Mouse (Mus musculus): ENCODE measurements around the gene Antxr1. TPM values are rescaled to one million over a fixed set of nuclear protein-coding genes. Genes with fewer than 3 reads are reported as not detected.

The Antxr1 gene
- polyA plus RNA-seq, 1 experiment, result 8.1 TPM

DNA sequence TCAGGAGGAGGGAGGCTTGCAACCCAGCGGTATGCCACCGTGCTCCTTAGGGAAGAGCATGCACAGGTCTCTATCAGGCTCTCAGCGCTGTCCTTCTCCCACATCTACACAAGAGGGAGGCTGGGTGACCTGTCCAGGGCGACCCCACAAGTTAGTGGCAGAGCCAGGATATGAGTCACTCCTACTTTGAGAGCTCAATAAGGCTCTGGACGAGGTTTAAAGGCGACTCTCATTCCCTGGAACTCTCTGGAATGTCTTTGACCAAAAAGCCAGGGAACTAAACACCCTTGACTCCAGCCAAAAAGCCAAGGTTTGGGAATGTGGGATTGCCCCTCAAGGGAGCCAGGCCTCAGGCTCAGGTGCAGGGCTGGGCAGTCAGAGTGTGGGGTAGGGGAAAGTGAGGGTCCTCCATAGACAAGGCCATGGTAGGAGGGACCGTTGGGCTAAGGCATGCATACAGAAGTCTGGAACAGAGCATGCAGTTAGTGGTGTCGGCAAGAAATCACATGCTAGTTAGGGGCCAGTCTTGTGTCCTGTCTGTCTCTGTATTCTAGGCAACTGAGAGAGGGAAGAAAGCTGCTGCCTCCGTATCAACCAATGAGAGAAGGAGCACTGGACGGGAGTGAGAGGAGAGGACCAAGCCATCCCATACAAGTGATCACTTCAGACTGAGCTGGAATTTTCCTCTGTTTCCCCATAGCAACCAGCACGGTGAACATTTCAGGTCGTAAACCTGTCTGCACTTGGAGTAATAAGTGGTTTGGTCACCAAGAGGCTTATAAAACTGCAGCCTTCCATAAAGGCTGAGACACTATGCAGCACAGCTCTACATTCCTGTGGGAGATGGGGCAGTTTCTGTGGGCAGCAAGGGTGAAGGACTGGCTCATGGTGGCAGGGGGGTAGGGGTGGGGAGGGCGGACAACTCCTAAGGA lies 116.3 kb downstream of the Antxr1 start:
- DNase-seq, result no peak
- H3K27ac ChIP-seq (ENCODE audit: insufficient read depth, low read length), result no peak overlapping the region
- 78% methylated on average over 13 of the region's 13 CpGs for WGBS
- no peaks in the 10 kb centered on the region for H3K27me3 ChIP-seq (ENCODE audit: control insufficient read depth, insufficient read depth, low read length)
- no peaks in the 10 kb centered on the region for H3K4me1 ChIP-seq (ENCODE audit: control insufficient read depth, insufficient read depth, low read length)
- no peak overlapping the region for H3K4me3 ChIP-seq (replicated peaks; ENCODE audit: insufficient read depth, low read depth, low read length)
- TF ChIP-seq POLR2A (IDR thresholded peaks at IDR 0.05; ENCODE audit: borderline replicate concordance, insufficient read depth, low read length) (no peak), CTCF (IDR thresholded peaks at IDR 0.05; ENCODE audit: borderline replicate concordance, insufficient read depth, low read depth, low read length) (no peak)

DNA sequence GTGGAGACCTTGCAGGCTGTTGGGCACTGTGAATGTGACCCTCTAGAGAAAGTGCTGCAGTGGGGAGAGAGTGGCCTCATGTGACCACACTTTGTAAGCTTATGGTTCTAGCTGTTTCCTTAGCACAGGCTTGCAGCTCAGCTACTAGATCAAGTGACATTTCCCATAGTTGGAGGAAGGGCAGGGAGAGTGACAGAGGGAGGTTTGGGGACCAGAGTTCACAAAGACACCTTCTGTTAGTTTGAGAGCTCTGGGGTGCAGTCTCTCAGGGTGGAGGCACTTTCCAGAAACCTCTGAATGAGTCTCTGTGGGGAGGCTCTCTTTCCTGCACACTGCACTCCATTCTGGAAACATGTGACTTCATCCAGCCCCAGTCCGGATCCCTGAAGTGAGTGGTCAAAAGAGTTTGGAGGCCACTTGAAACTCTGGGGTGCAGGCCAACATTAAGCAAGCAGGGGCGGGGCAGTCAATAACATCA lies 119.5 kb downstream of the Antxr1 start:
- WGBS, result 35% methylated on average over 2 of the region's 2 CpGs
- H3K4me3 ChIP-seq (replicated peaks; ENCODE audit: insufficient read depth, low read depth, low read length), result no peak overlapping the region
- no peaks in the 10 kb centered on the region for H3K27me3 ChIP-seq (ENCODE audit: control insufficient read depth, insufficient read depth, low read length)
- TF ChIP-seq POLR2A (IDR thresholded peaks at IDR 0.05; ENCODE audit: borderline replicate concordance, insufficient read depth, low read length) (no peak), CTCF (IDR thresholded peaks at IDR 0.05; ENCODE audit: borderline replicate concordance, insufficient read depth, low read depth, low read length) (no peak)
- H3K27ac ChIP-seq (ENCODE audit: insufficient read depth, low read length), result no peak overlapping the region
- peak in 1 of 2 experiments; percentile 15 for DNase-seq
- no peaks in the 10 kb centered on the region for H3K4me1 ChIP-seq (ENCODE audit: control insufficient read depth, insufficient read depth, low read length)

GRCm38 (mm10) chr6:87213262-87213661 lies 122.4 kb downstream of the Antxr1 start:
- Histone ChIP-seq H3K4me1 (ENCODE audit: control insufficient read depth, insufficient read depth, low read length) (no peaks in the 10 kb centered on the region), H3K4me3 (replicated peaks; ENCODE audit: insufficient read depth, low read depth, low read length) (no peak overlapping the region), H3K27me3 (ENCODE audit: control insufficient read depth, insufficient read depth, low read length) (no peaks in the 10 kb centered on the region), H3K27ac (ENCODE audit: insufficient read depth, low read length) (no peak overlapping the region)
- no peak for TF ChIP-seq POLR2A (IDR thresholded peaks at IDR 0.05; ENCODE audit: borderline replicate concordance, insufficient read depth, low read length)
- TF ChIP-seq CTCF (IDR thresholded peaks at IDR 0.05; ENCODE audit: borderline replicate concordance, insufficient read depth, low read depth, low read length), result no peak
- no peak for DNase-seq
- 72% methylated on average over 7 of the region's 7 CpGs for WGBS

- WGBS, result 88% methylated on average over 3 of the region's 3 CpGs
- TF ChIP-seq POLR2A (IDR thresholded peaks at IDR 0.05; ENCODE audit: borderline replicate concordance, insufficient read depth, low read length), result no peak
- TF ChIP-seq CTCF (IDR thresholded peaks at IDR 0.05; ENCODE audit: borderline replicate concordance, insufficient read depth, low read depth, low read length), result no peak
Measured at GRCm38 (mm10) chr6:87211551-87211950, 124.1 kb downstream of the Antxr1 start.

DNA sequence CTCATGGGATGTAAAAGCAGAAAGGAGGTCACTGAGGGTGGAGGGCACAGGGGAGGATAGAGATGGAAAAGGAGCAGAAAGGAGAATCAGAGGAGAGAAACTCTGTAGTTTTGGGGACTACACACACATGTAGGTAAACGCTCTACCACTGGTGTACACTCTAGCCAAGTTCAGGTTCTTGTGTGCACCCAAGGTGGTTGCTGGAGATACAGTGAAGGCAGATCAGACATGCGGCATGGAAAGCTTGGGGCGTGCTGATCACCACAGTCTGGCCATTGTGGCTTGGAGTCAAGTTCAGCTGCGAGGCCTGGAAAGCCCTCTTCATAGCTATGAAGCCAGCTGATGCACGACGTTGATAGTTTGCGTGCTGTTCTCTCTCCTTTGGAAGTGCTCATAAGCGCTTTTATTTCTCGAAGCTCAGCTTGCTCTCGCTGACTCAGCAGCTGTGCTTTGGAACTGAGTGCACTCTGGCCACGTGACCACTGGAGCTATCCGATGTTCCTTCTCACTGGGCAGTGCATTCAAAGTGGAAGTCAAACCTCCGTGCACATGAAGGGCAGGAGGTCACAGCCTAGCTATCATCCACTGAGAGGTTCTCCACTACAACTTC lies 128.1 kb downstream of the Antxr1 start:
- H3K27ac ChIP-seq (ENCODE audit: insufficient read depth, low read length), result no peak overlapping the region
- WGBS, result 12% methylated on average over 13 of the region's 13 CpGs
- H3K27me3 ChIP-seq (ENCODE audit: control insufficient read depth, insufficient read depth, low read length), result no peaks in the 10 kb centered on the region
- TF ChIP-seq POLR2A (IDR thresholded peaks at IDR 0.05; ENCODE audit: borderline replicate concordance, insufficient read depth, low read length), result no peak
- H3K4me3 ChIP-seq (replicated peaks; ENCODE audit: insufficient read depth, low read depth, low read length), result no peak overlapping the region
- H3K4me1 ChIP-seq (ENCODE audit: control insufficient read depth, insufficient read depth, low read length), result peaks cover 4% of the 10 kb centered on the region; the same call in 1 of the 2 replicates
- peak in 1 of 2 experiments; percentile 11 for DNase-seq

More at GRCm38 (mm10) chr6:87211551-87211950, 124.1 kb downstream of the Antxr1 start:
- DNase-seq, result no peak
- Histone ChIP-seq H3K27ac (ENCODE audit: insufficient read depth, low read length) (no peak overlapping the region), H3K4me3 (replicated peaks; ENCODE audit: insufficient read depth, low read depth, low read length) (no peak overlapping the region), H3K4me1 (ENCODE audit: control insufficient read depth, insufficient read depth, low read length) (peaks cover 4% of the 10 kb centered on the region; the same call in 1 of the 2 replicates), H3K27me3 (ENCODE audit: control insufficient read depth, insufficient read depth, low read length) (no peaks in the 10 kb centered on the region)

DNA sequence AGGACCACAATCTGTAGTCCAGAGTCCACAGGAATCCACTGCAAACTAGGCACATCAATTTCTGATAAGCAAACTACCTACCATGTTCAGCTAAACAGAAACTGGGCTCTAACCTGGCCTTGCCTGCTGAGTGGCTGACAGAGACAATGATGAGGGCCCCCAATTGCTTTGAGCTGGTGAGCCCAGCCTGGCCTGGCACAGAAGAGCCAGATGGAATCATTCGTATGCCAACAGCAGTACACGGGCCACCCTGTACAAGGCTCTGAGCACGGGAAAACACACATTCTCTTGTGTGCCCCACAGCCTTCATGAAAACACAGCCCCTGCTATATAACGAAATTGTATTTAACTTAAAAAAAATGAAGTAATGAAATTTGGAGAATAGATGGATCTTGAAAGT lies 128.8 kb downstream of the Antxr1 start:
- Histone ChIP-seq H3K4me1 (ENCODE audit: control insufficient read depth, insufficient read depth, low read length) (peaks cover 4% of the 10 kb centered on the region; the same call in 1 of the 2 replicates), H3K27me3 (ENCODE audit: control insufficient read depth, insufficient read depth, low read length) (no peaks in the 10 kb centered on the region), H3K27ac (ENCODE audit: insufficient read depth, low read length) (no peak overlapping the region), H3K4me3 (replicated peaks; ENCODE audit: insufficient read depth, low read depth, low read length) (no peak overlapping the region)
- TF ChIP-seq CTCF (IDR thresholded peaks at IDR 0.05; ENCODE audit: borderline replicate concordance, insufficient read depth, low read depth, low read length) (no peak), POLR2A (IDR thresholded peaks at IDR 0.05; ENCODE audit: borderline replicate concordance, insufficient read depth, low read length) (no peak)
- WGBS, result 32% methylated on average over 4 of the region's 4 CpGs
- peak in 1 of 2 experiments; percentile 7 for DNase-seq

GRCm38 (mm10) chr6:87203467-87203866 lies 132.2 kb downstream of the Antxr1 start:
- no peak for DNase-seq
- TF ChIP-seq CTCF (IDR thresholded peaks at IDR 0.05; ENCODE audit: borderline replicate concordance, insufficient read depth, low read depth, low read length), result no peak
- no peak for TF ChIP-seq POLR2A (IDR thresholded peaks at IDR 0.05; ENCODE audit: borderline replicate concordance, insufficient read depth, low read length)
- Histone ChIP-seq H3K27me3 (ENCODE audit: control insufficient read depth, insufficient read depth, low read length) (no peaks in the 10 kb centered on the region), H3K4me1 (ENCODE audit: control insufficient read depth, insufficient read depth, low read length) (peaks cover 4% of the 10 kb centered on the region; the same call in 1 of the 2 replicates), H3K4me3 (replicated peaks; ENCODE audit: insufficient read depth, low read depth, low read length) (no peak overlapping the region), H3K27ac (ENCODE audit: insufficient read depth, low read length) (no peak overlapping the region)
- WGBS, result 75% methylated on average over 4 of the region's 4 CpGs

Data from cerebellum, adult 2 months (tissue).